Mouse (Mus musculus) G1E-ER4 (cell line): ENCODE measurements around the gene Akap13. TPM values are rescaled to one million over a fixed set of nuclear protein-coding genes. Genes with fewer than 3 reads are reported as not detected.

Source experiments
- GATA1 ChIP-seq: IDR thresholded peaks from one replicate; pipeline ENCODE4 v1.8.0; 2012; ENCODE audit warnings: low read length, inconsistent platforms
- polyA plus RNA-seq: library from polyadenylated mRNA; stranded (reverse); fragments of >175 nt; gene quantifications from 2 replicates; pipeline ENCODE4 v1.2.3, GENCODE M21; 2012

Gene Akap13
- polyA plus RNA-seq, 1 experiment = 2.8 TPM

DNA sequence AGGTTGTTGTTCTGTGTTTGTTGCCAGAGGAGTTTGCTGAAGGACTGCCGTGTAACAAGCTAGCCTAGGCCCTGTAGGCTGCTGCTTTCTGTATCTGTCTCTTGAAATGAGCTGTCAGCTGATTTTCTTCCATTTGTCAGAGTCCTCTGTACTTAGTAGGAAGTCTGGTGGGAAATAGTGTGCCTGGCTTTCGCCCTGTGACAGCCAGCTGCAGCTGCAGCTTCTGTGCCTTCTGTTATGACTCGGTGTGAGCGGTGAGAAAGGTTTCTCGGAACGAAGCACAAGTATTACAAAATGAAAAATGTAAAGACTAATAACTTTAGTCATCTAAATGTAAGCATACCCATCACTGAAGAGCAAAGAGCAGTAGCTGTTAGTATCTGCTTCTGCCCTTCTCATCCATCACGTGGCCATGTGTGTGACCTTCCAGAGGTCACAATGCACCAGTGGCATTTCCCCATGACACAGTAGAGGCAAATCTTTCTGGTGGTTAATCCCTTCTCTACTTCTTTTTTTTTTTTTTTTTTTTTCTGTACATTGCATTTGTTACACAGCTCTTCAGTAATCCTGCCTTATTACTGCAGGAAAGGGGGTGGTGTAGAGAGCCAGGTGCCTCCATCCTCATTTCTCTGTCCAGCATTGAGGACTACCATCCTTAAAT lies 289.8 kb downstream of the Akap13 start:
- no peak for TF ChIP-seq GATA1

- no peak for TF ChIP-seq GATA1
Observed at GRCm38 (mm10) chr7:75750581-75750980, 295.2 kb downstream of the Akap13 start.

GRCm38 (mm10) chr7:75751161-75751803 lies 295.9 kb downstream of the Akap13 start:
- peak; percentile 50 for TF ChIP-seq GATA1

DNA sequence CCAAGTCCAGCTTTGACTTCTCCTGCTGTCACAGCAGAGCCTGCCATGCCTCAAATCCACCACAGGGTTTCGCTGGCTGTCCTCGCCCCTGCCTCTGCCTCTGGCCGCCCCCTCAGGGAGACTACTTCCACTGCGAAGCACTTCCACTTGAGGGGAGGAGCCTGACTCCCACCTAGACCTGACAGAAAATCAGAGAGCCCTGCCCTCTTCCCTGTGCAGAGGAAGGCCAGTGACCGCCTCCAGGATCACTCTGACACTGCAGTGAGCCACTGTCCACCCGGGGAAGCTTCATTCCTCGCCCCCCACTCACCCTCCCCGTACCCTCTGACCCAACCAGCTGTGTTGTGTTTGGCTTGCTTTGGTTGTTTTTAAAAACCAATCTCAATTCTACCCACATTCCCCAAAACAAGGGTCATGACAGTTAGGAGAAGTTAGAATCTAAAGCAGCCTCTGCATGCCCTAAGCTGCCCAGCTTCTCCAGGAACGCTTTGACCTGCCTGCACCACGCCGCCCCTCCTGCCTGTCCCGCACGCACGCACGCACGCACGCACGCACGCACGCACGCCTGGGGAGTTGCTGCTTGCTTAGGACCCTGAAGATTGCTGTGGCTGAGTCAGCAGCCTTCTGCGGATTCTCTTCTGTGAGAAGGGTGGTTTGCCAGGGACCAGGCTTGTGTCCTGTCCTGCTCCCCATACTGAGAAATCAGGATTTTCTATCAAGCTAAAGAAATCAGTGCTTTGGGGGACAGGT lies 297.3 kb downstream of the Akap13 start:
- TF ChIP-seq GATA1 = no peak

- TF ChIP-seq GATA1 = no peak
Observed at GRCm38 (mm10) chr7:75753192-75753783, 298.0 kb downstream of the Akap13 start.

GRCm38 (mm10) chr7:75754587-75755499 lies 299.5 kb downstream of the Akap13 start:
- TF ChIP-seq GATA1 = no peak

DNA sequence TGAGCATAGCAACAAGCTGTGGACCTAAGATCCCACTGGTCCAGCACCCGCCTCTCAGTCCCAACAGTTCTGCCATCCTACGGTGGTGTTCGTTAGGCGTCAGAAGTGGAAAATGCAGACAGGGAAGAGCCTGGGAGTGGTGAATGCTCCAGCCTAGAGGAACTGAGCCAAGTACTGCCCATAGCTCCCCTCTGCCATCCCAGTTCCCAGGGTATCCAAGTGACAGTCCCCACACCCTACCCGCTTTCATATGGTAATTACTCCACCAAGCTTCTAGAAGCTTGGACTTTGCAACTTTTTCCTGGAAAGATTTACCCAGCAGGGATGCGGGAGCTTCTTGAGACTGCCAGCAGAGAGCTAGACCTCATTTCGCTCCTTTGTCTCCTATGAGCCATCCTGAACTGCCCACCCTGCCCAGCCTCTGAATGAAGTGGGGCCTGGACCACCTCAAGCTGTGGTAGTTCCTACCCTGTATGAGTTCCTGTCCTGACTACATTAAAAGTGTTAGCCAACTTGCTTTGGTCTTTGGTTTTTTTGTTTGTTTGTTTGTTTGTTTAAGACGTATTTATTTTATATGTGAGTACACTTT lies 300.6 kb downstream of the Akap13 start:
- TF ChIP-seq GATA1 = no peak

GRCm38 (mm10) chr7:75759992-75760514 lies 304.7 kb downstream of the Akap13 start:
- TF ChIP-seq GATA1 = no peak

DNA sequence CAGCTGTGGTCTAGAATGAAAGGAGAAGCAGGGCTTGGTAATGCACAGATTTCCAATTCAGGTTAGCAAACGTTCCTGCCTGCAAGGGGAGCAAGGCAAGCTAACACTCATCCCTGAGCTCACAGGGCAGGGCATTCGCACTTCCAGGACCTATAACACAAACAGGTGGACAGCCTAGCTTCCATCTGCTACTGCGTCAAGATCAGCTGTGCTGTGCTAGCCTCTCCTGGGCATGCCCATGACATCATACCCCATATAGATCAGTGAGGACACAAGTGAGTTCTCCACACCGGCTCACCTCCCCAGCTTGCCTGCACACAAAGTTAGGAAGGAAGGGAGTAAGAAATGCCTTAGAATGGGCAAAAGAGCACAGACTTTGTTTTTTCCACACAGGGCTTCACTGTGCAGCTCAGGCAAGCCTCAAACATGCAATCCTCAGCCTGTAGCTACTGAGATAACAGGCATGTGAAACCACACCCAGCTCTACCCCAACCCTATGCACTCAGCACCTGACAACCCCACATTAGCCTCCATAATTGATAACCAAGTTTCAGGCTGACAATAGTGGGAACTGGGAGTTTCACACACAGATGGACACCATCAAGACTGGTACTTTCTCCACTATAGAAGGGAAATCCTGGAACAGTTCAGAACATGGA lies 305.5 kb downstream of the Akap13 start:
- TF ChIP-seq GATA1 = peak; percentile 35

DNA sequence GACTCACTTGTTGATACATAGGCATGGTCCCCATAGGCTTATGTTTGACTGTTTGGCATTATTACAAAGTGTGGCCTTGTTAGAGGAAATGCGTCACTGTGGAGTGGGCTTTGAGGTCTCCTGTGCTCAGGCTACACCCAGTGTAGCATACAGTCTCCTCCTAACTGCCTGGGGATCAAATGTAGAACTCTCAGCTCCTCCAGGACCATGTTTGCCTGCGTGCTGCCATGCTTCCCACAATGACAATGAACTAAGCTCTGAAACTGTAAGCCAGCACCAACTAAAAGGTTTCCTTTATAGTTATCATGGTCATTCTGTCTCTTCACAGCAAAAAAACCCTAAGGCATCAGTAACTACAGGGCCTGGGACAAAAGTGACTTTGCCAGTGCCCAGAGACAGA lies 312.8 kb downstream of the Akap13 start:
- TF ChIP-seq GATA1 = no peak

DNA sequence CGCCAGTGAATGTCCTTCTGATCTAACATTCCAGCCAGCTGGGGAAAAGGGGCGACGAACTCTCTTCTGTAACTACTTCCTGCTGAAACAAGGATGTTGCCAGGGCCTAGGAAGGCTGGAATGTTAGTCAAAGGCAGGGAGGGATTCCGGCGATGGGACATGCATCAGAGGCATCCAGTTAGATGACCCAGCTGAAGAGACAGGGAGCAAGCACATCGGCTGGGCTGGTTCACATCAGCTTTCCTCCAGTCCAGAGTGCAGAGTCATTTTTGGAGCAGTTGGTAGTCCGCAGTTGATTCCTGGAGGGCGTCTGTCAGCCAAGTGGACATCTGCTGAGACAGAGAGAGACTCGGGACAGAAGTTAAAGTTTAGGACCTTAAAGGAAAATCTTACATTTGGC lies 314.6 kb downstream of the Akap13 start:
- no peak for TF ChIP-seq GATA1

DNA sequence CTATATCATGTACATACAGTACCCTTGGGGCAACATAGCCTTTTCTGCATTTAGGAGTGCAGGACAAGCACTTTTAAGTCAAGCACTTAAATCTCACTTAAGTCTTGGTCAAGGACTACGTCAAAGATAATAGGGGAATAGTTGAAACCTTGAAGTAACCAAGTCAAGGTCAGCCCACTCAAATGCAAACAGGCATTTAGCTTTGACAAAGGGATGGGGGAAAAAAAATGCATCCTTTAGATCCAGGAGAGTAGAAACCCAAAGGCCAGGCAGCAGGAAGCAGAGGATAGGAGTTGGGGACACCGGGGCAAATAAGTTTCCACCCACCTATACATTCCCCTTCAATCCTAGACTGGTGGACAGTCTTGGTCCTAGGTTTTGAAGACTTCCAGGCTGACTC lies 322.7 kb downstream of the Akap13 start:
- TF ChIP-seq GATA1 = no peak

DNA sequence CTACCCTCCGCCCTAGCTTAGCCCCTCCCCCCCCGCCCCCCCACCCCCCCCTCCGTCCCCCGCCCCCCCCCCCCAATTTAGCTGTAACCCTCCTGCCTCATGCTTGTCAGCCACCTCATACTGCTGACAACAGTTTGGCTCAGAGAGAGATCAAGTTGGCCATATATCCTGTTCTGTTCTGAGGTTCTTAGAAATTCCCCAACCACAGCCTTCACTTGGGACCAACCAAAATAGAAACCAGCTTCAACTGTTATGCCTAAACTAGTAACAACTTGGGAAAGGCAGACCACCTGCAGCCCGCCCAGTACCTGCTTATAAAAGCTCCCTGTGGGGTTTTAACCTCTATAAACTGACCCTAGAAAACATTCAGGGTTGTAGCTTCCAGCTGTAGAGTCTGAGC lies 325.5 kb downstream of the Akap13 start:
- TF ChIP-seq GATA1 = no peak
